Mouse (Mus musculus) kidney, postnatal 0 days (tissue): ENCODE measurements at regions not wholly inside any gene's neighbourhood (a gene's known extent, or its start where the extent isn't known, plus 50 kb on each side); places are given as distances from the start of the nearest gene placed in this dataset.

Experiments
- ATAC-seq: fragments of 200-750 bp; cut with Nextera tagmentation; replicated peaks from 2 replicates; pipeline ENCODE4 v1.8.0; 2017; ENCODE audit warnings: low read depth, moderate number of reproducible peaks, moderate TSS enrichment, moderate library complexity; ENCODE audit not compliant: low FRiP score
- DNase-seq: peaks from one replicate; pipeline ENCODE4 v3.0.0-alpha.2; 2016; ENCODE audit warnings: low spot score
- H3K27ac ChIP-seq: fragments of 300-500 bp; sonication (generic); 2 replicates; pipeline ENCODE4 v1.5.1; 2014; ENCODE audit warnings: mild to moderate bottlenecking
- H3K27me3 ChIP-seq: fragments of 300-500 bp; sonication (generic); 2 replicates; pipeline ENCODE4 v1.6.1; 2014; ENCODE audit warnings: low read length, mixed read lengths; ENCODE audit not compliant: insufficient read depth
- H3K36me3 ChIP-seq: fragments of 300-500 bp; sonication (generic); 2 replicates; pipeline ENCODE4 v1.6.1; 2014; ENCODE audit warnings: low read length, mixed read lengths; ENCODE audit not compliant: insufficient read depth
- H3K4me1 ChIP-seq: fragments of 300-500 bp; sonication (generic); replicated peaks from 2 replicates; pipeline ENCODE4 v1.6.1; 2014; ENCODE audit warnings: antibody characterized with exemption, low read length, mixed read lengths; ENCODE audit not compliant: insufficient read depth
- H3K4me2 ChIP-seq: fragments of 300-500 bp; sonication (generic); 2 replicates; pipeline ENCODE4 v1.6.1; 2014; ENCODE audit warnings: mild to moderate bottlenecking, low read length, moderate library complexity, mixed read lengths
- H3K4me3 ChIP-seq: fragments of 300-500 bp; sonication (generic); replicated peaks from 2 replicates; pipeline ENCODE4 v1.5.1; 2014; ENCODE audit warnings: low read depth, low read length
- H3K9ac ChIP-seq: fragments of 300-500 bp; sonication (generic); 2 replicates; pipeline ENCODE4 v1.6.1; 2014; ENCODE audit warnings: low read depth, low read length
- H3K9me3 ChIP-seq: fragments of 300-500 bp; sonication (generic); replicated peaks from 2 replicates; pipeline ENCODE4 v1.6.1; 2016; ENCODE audit warnings: low read length, inconsistent platforms, mixed read lengths
- CTCF ChIP-seq: IDR thresholded peaks from 2 replicates; pipeline ENCODE4 v1.5.1; 2016; ENCODE audit warnings: antibody characterized with exemption, low read depth, mild to moderate bottlenecking, moderate library complexity
- WGBS: fragments of 180-500 bp; shearing (Covaris S2); extraction: QIAGEN DNeasy Blood & Tissue Kit; methylation state at CpG from one replicate; pipeline ENCODE4 v1.1.7; 2014; 5-methylcytosine and 5-hydroxymethylcytosine counted together

GRCm38 (mm10) chr17:47250001-47250400 lies 118.7 kb upstream of the Mrps10 start:
- no peak for TF ChIP-seq CTCF
- DNase-seq (peak; percentile 55), ATAC-seq (no peak)
- no peaks in the 10 kb centered on the region for H3K9me3 ChIP-seq
- H3K36me3 ChIP-seq: 0 out of 2 replicates have a peak, but pooled peaks cover 5% of the 10 kb centered on the region
- no peak overlapping the region for H3K9ac ChIP-seq
- H3K4me1 ChIP-seq: no peaks in the 10 kb centered on the region; the same call in 1 of the 2 replicates
- no peak overlapping the region for H3K4me2 ChIP-seq
- H3K27ac ChIP-seq: no peak overlapping the region
- 64% methylated on average over 4 of the region's 4 CpGs for WGBS
- no peaks in the 10 kb centered on the region for H3K27me3 ChIP-seq
- no peak overlapping the region for H3K4me3 ChIP-seq

- Histone ChIP-seq H3K4me2 (no peak overlapping the region), H3K4me1 (no peaks in the 10 kb centered on the region; the same call in 1 of the 2 replicates), H3K4me3 (no peak overlapping the region), H3K36me3 (no peaks in the 10 kb centered on the region), H3K27ac (no peak overlapping the region), H3K9me3 (no peaks in the 10 kb centered on the region), H3K9ac (no peak overlapping the region), H3K27me3 (no peaks in the 10 kb centered on the region)
- DNase-seq: no peak
- 67% methylated on average over 9 of the region's 9 CpGs for WGBS
- TF ChIP-seq CTCF: no peak
- no peak for ATAC-seq
Measured at GRCm38 (mm10) chr17:47249176-47249575, 119.5 kb upstream of the Mrps10 start.

DNA sequence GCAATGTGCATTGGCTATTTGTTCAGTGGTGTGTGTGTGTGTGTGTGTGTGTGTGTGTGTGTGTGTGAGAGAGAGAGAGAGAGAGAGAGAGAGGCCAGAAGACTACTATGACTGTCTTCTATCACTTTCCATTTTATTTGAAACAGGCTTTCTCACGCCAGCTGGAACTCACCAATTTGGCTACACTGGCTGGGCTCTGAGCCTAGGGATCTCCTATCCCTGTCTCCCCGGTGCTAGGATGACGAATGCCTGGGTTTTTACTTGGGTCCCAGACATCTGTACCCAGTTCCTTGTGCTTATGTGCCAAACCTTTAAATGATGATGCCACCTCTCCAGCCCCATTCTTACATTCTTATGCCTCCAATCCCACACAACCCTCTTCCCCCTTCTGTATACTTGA lies 120.6 kb upstream of the Mrps10 start:
- ATAC-seq: no peak

GRCm38 (mm10) chr17:47247516-47247915 lies 121.2 kb upstream of the Mrps10 start:
- WGBS: 77% methylated on average over 5 of the region's 5 CpGs
- no peak for ATAC-seq

More for the DNA sequence above, 120.6 kb upstream of the Mrps10 start:
- Histone ChIP-seq H3K4me1 (no peaks in the 10 kb centered on the region; the same call in 1 of the 2 replicates), H3K27ac (no peak overlapping the region), H3K36me3 (0 out of 2 replicates have a peak, but pooled peaks cover 6% of the 10 kb centered on the region), H3K4me3 (no peak overlapping the region), H3K9ac (no peak overlapping the region), H3K27me3 (no peaks in the 10 kb centered on the region), H3K4me2 (no peak overlapping the region), H3K9me3 (no peaks in the 10 kb centered on the region)
- WGBS: 62% methylated on average over 3 of the region's 3 CpGs
- DNase-seq: no peak
- TF ChIP-seq CTCF: no peak

GRCm38 (mm10) chr17:47246605-47247004 lies 122.1 kb upstream of the Mrps10 start:
- WGBS: 89% methylated on average over 8 of the region's 8 CpGs
- no peak for TF ChIP-seq CTCF
- Histone ChIP-seq H3K27ac (no peak overlapping the region), H3K4me1 (no peaks in the 10 kb centered on the region; the same call in 1 of the 2 replicates), H3K9ac (no peak overlapping the region), H3K36me3 (0 out of 2 replicates have a peak, but pooled peaks cover 6% of the 10 kb centered on the region), H3K4me2 (no peak overlapping the region), H3K4me3 (no peak overlapping the region), H3K27me3 (no peaks in the 10 kb centered on the region), H3K9me3 (no peaks in the 10 kb centered on the region)
- DNase-seq (no peak), ATAC-seq (no peak)

More at GRCm38 (mm10) chr17:47247516-47247915, 121.2 kb upstream of the Mrps10 start:
- no peaks in the 10 kb centered on the region for H3K27me3 ChIP-seq
- TF ChIP-seq CTCF: no peak
- H3K27ac ChIP-seq: 0 out of 2 replicates have a peak overlapping the region, but pooled peaks have one; percentile 2
- H3K4me2 ChIP-seq: no peak overlapping the region
- peak; percentile 33 for DNase-seq
- no peak overlapping the region for H3K9ac ChIP-seq
- 0 out of 2 replicates have a peak, but pooled peaks cover 6% of the 10 kb centered on the region for H3K36me3 ChIP-seq
- H3K4me3 ChIP-seq: no peak overlapping the region
- H3K9me3 ChIP-seq: no peaks in the 10 kb centered on the region
- no peaks in the 10 kb centered on the region; the same call in 1 of the 2 replicates for H3K4me1 ChIP-seq

DNA sequence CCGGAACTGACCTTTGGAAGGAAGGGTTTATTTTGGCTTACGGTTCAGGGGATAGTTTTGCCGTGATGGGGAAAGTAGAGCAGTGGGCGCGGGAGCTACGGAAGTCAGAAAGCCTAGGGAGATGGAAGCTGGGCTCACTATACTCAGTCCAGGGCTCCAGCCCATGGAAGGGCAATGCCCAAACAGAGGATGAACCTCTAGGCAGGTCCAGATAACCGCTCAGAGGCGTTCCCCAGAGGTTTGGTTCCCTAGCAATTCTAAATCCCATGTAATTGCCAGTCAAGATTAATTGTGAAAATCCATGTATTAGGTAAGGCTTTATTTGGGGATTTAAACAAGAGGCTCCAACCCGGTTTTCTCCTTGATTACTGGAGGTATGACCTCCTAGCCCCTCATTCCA lies 123.1 kb upstream of the Mrps10 start:
- TF ChIP-seq CTCF: no peak
- ATAC-seq (no peak), DNase-seq (no peak)
- Histone ChIP-seq H3K9ac (no peak overlapping the region), H3K4me3 (no peak overlapping the region), H3K9me3 (no peaks in the 10 kb centered on the region), H3K27ac (no peak overlapping the region), H3K36me3 (0 out of 2 replicates have a peak, but pooled peaks cover 6% of the 10 kb centered on the region), H3K27me3 (no peaks in the 10 kb centered on the region), H3K4me2 (no peak overlapping the region), H3K4me1 (no peaks in the 10 kb centered on the region; the same call in 1 of the 2 replicates)
- 90% methylated on average over 9 of the region's 9 CpGs for WGBS

DNA sequence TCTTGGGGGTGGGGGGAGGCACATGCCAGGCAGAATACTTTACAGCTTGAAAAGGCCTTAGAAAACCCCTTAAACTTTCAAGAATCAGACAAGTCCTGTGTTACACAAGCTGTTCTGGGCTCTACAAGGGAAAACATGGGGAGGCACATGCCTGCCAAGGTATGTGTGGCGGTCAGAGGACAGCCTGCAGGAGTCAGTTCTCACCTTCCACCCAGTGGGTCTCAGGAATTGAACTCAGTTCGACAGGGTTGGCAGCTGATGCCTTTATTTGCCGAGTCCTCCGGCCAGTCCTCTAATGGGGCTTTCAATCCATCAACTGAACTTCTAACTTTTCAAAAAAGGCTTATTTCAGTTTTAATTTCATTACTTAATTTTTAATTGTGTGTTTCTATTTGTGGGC lies 129.6 kb upstream of the Mrps10 start:
- peaks cover 13% of the 10 kb centered on the region for H3K36me3 ChIP-seq
- ATAC-seq (no peak), DNase-seq (no peak)
- H3K9me3 ChIP-seq: no peaks in the 10 kb centered on the region
- H3K4me2 ChIP-seq: no peak overlapping the region
- WGBS: 92% methylated on average over 4 of the region's 4 CpGs
- H3K4me3 ChIP-seq: no peak overlapping the region
- no peak overlapping the region for H3K9ac ChIP-seq
- H3K27ac ChIP-seq: no peak overlapping the region
- TF ChIP-seq CTCF: no peak
- no peaks in the 10 kb centered on the region for H3K4me1 ChIP-seq
- H3K27me3 ChIP-seq: no peaks in the 10 kb centered on the region
